Mouse (Mus musculus): ENCODE data around the gene Fermt1. TPM values are rescaled to one million over a fixed set of nuclear protein-coding genes. Genes with fewer than 3 reads are reported as not detected.

Gene Fermt1
- polyA plus RNA-seq, 1 experiment: not detected

- TF ChIP-seq POLR2A (IDR thresholded peaks at IDR 0.05; ENCODE audit: insufficient read depth, low read depth, low read length): no peak
- TF ChIP-seq CTCF (IDR thresholded peaks at IDR 0.05; ENCODE audit: insufficient read depth, low read depth, low read length): no peak
- Histone ChIP-seq H3K4me1 (ENCODE audit: control insufficient read depth, insufficient read depth, low read length) (no peaks in the 10 kb centered on the region), H3K27ac (ENCODE audit: insufficient read depth, low read depth, low read length) (no peak overlapping the region), H3K4me3 (ENCODE audit: insufficient read depth, low read depth, low read length) (no peak overlapping the region)
- WGBS: 70% methylated on average over 10 of the region's 10 CpGs
Measured at GRCm38 (mm10) chr2:132873657-132874326, 71.9 kb downstream of the Fermt1 start.

DNA sequence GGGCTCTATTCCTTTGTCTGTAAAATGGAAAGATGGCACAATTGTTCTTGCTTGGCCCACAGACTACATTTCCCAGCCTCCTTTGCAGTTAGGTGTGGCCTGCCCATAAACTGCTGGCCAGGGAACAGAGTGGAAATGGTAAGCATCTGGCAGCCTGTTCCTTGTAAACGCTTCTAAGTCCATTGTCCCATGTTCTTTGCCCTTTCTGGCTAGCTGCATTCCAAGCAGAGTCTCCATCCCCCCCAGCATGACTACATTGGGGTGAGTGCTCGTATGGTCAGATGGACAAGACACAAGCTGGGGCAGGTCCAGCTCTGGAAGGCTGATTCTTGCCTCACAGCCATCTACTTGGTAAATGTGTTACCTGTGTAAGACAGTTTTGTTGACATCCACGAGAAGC lies 74.0 kb downstream of the Fermt1 start:
- 63% methylated on average over 3 of the region's 3 CpGs for WGBS
- Histone ChIP-seq H3K27ac (ENCODE audit: insufficient read depth, low read depth, low read length) (no peak overlapping the region), H3K4me3 (ENCODE audit: insufficient read depth, low read depth, low read length) (no peak overlapping the region), H3K4me1 (ENCODE audit: control insufficient read depth, insufficient read depth, low read length) (no peaks in the 10 kb centered on the region)
- TF ChIP-seq POLR2A (IDR thresholded peaks at IDR 0.05; ENCODE audit: insufficient read depth, low read depth, low read length) (no peak), CTCF (IDR thresholded peaks at IDR 0.05; ENCODE audit: insufficient read depth, low read depth, low read length) (no peak)

DNA sequence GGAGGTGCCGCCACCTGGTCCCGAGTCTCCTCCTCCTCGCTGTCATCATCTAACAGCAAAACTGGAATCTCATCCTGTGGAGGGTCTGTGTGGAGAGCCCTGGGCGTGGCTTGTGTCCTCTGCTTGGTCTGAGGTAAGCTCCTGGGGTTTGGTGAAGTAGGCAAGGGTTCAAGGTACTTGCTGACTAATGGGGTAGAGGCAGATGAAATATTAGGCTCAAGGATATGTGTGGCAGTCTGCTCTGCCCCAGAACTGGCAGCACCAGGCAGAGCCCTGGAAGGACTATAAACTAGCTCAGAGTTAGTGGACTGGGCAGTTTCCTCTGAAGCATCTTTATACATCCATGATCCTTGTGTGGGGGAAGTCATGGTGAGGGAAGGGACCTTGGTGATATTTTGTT lies 75.4 kb downstream of the Fermt1 start:
- Histone ChIP-seq H3K4me3 (ENCODE audit: insufficient read depth, low read depth, low read length) (no peak overlapping the region), H3K4me1 (ENCODE audit: control insufficient read depth, insufficient read depth, low read length) (no peaks in the 10 kb centered on the region), H3K27ac (ENCODE audit: insufficient read depth, low read depth, low read length) (no peak overlapping the region)
- 81% methylated on average over 4 of the region's 4 CpGs for WGBS
- TF ChIP-seq POLR2A (IDR thresholded peaks at IDR 0.05; ENCODE audit: insufficient read depth, low read depth, low read length): no peak
- TF ChIP-seq CTCF (IDR thresholded peaks at IDR 0.05; ENCODE audit: insufficient read depth, low read depth, low read length): no peak

DNA sequence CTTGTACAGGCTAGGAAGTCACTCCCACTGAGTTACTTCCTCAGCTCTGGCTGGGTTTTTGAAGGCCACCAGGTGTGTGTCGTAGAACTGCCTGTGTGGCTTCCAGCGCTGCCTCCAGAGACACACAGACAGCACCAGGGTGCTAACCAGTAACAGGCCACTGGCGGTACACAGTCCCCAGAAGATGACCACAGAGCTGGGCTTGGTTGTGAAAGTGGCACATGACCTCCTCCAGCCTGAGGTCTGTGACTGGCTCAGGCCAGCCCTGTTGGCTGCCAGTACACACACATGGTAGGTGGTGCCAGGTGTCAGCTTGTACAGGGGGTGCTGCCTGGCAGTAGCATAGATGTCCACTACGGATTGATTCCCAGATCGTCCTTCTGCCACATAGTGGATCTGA lies 76.0 kb downstream of the Fermt1 start:
- Histone ChIP-seq H3K27ac (ENCODE audit: insufficient read depth, low read depth, low read length) (no peak overlapping the region), H3K4me1 (ENCODE audit: control insufficient read depth, insufficient read depth, low read length) (no peaks in the 10 kb centered on the region), H3K4me3 (ENCODE audit: insufficient read depth, low read depth, low read length) (no peak overlapping the region)
- TF ChIP-seq CTCF (IDR thresholded peaks at IDR 0.05; ENCODE audit: insufficient read depth, low read depth, low read length) (no peak), POLR2A (IDR thresholded peaks at IDR 0.05; ENCODE audit: insufficient read depth, low read depth, low read length) (no peak)
- 89% methylated on average over 5 of the region's 5 CpGs for WGBS

GRCm38 (mm10) chr2:132867521-132867920 lies 78.2 kb downstream of the Fermt1 start:
- H3K4me1 ChIP-seq (ENCODE audit: control insufficient read depth, insufficient read depth, low read length): no peaks in the 10 kb centered on the region
- no peak overlapping the region for H3K4me3 ChIP-seq (ENCODE audit: insufficient read depth, low read depth, low read length)
- WGBS: 82% methylated on average over 5 of the region's 5 CpGs
- no peak overlapping the region for H3K27ac ChIP-seq (ENCODE audit: insufficient read depth, low read depth, low read length)
- TF ChIP-seq POLR2A (IDR thresholded peaks at IDR 0.05; ENCODE audit: insufficient read depth, low read depth, low read length) (no peak), CTCF (IDR thresholded peaks at IDR 0.05; ENCODE audit: insufficient read depth, low read depth, low read length) (no peak)

DNA sequence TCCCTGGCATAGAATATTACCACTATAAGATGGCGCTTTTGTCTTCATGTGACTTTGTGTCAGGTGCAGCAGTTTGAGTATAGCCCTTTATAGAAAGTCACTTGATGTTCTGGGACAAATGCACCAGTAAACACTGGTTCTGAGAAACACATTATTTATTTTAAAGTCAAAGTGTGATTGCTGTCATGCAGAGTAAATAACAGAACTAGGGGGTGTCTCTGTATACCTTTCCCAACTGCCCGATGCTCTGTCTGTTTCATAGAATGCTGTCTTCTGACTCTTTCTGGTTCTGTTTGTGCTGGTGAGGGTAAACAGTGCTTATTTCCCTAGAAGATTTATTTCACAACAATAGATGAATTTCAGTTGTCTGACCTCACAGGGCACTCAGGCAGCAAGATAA lies 82.4 kb downstream of the Fermt1 start:
- H3K4me3 ChIP-seq (ENCODE audit: insufficient read depth, low read depth, low read length): no peak overlapping the region
- 91% methylated on average over 2 of the region's 2 CpGs for WGBS
- H3K4me1 ChIP-seq (ENCODE audit: control insufficient read depth, insufficient read depth, low read length): no peaks in the 10 kb centered on the region
- TF ChIP-seq CTCF (IDR thresholded peaks at IDR 0.05; ENCODE audit: insufficient read depth, low read depth, low read length) (no peak), POLR2A (IDR thresholded peaks at IDR 0.05; ENCODE audit: insufficient read depth, low read depth, low read length) (no peak)
- no peak overlapping the region for H3K27ac ChIP-seq (ENCODE audit: insufficient read depth, low read depth, low read length)

DNA sequence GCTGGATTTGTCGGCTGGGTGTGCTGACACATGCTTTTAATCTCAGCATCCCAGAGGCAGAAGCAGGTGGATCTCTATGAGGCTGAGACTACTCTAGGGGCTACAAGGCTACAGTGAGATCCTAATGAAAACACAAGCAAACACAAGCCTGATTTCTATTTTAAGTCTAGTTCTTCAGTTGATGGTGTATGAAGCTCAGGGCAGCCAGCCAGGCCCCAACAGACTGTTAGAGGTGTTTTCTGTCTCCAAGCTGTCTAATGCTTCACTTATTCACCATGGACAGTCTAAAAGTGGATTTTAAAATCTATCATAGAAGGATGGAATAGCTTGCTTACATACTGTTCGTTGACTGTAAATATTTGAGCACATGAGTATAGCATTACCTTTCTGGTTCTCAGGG lies 84.2 kb downstream of the Fermt1 start:
- H3K4me1 ChIP-seq (ENCODE audit: control insufficient read depth, insufficient read depth, low read length): no peaks in the 10 kb centered on the region
- H3K27ac ChIP-seq (ENCODE audit: insufficient read depth, low read depth, low read length): no peak overlapping the region
- WGBS: 83% methylated on average over 2 of the region's 2 CpGs
- TF ChIP-seq CTCF (IDR thresholded peaks at IDR 0.05; ENCODE audit: insufficient read depth, low read depth, low read length): no peak
- TF ChIP-seq POLR2A (IDR thresholded peaks at IDR 0.05; ENCODE audit: insufficient read depth, low read depth, low read length): no peak
- no peak overlapping the region for H3K4me3 ChIP-seq (ENCODE audit: insufficient read depth, low read depth, low read length)

DNA sequence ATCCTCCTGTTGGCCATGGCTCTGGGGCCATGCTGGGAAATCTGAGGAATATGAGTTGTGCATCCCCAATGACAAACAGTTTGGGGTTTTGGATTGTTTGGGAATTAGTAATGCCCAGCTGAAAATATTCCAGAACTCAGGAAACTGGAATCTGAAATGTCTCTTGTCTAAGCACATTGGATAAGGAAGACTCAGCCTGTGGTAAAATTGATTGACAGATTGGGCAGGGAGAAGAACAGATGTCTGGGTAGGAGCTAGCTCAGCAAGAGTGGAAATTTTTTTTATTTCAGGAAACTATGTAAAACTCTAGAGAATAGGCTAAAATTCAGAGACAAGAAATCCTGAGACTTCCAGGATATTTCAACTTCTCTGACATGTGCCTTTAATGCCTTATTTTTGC lies 85.3 kb downstream of the Fermt1 start:
- Histone ChIP-seq H3K4me3 (ENCODE audit: insufficient read depth, low read depth, low read length) (no peak overlapping the region), H3K27ac (ENCODE audit: insufficient read depth, low read depth, low read length) (no peak overlapping the region), H3K4me1 (ENCODE audit: control insufficient read depth, insufficient read depth, low read length) (peaks cover 2% of the 10 kb centered on the region; the same call in 1 of the 2 replicates)
- TF ChIP-seq POLR2A (IDR thresholded peaks at IDR 0.05; ENCODE audit: insufficient read depth, low read depth, low read length) (no peak), CTCF (IDR thresholded peaks at IDR 0.05; ENCODE audit: insufficient read depth, low read depth, low read length) (no peak)

GRCm38 (mm10) chr2:132856333-132856732 lies 89.4 kb downstream of the Fermt1 start:
- Histone ChIP-seq H3K4me1 (ENCODE audit: control insufficient read depth, insufficient read depth, low read length) (peaks cover 2% of the 10 kb centered on the region; the same call in 1 of the 2 replicates), H3K4me3 (ENCODE audit: insufficient read depth, low read depth, low read length) (no peak overlapping the region), H3K27ac (ENCODE audit: insufficient read depth, low read depth, low read length) (no peak overlapping the region)
- TF ChIP-seq CTCF (IDR thresholded peaks at IDR 0.05; ENCODE audit: insufficient read depth, low read depth, low read length) (no peak), POLR2A (IDR thresholded peaks at IDR 0.05; ENCODE audit: insufficient read depth, low read depth, low read length) (no peak)
- 62% methylated on average over 5 of the region's 5 CpGs for WGBS

Other genes with a start within 250 kb of the Fermt1 start
- gene Chgb, start 164.6 kb downstream of the Fermt1 start, polyA plus RNA-seq (2012; ENCODE audit: insufficient read depth, insufficient read length, low replicate concordance, missing spikeins): 149 TPM in 1 of 2 replicates, not detected in the other
- not detected in 2 replicates for gene Trmt6, start 129.9 kb downstream of the Fermt1 start, polyA plus RNA-seq (2012; ENCODE audit: insufficient read depth, insufficient read length, low replicate concordance, missing spikeins)
- gene Mcm8, start 129.8 kb downstream of the Fermt1 start, polyA plus RNA-seq (2012; ENCODE audit: insufficient read depth, insufficient read length, low replicate concordance, missing spikeins): not detected in 2 replicates
- not detected in 2 replicates for gene Crls1, start 99.2 kb downstream of the Fermt1 start, polyA plus RNA-seq (2012; ENCODE audit: insufficient read depth, insufficient read length, low replicate concordance, missing spikeins)
- not detected in 2 replicates for gene Lrrn4, start 65.0 kb downstream of the Fermt1 start, polyA plus RNA-seq (2012; ENCODE audit: insufficient read depth, insufficient read length, low replicate concordance, missing spikeins)